Mouse (Mus musculus): ENCODE measurements around the gene Col26a1.

Gene Col26a1

GRCm38 (mm10) chr5:136882788-136883439, at the start of gene Col26a1:
TSS of gene Col26a1 (minus strand) at chr5:136883209.
- no peak for DNase-seq (ENCODE audit: low spot score)

GRCm38 (mm10) chr5:136931896-136932295, 48.9 kb upstream of the Col26a1 start:
- no peak for DNase-seq (ENCODE audit: low spot score)

- peak; percentile 60 for DNase-seq (ENCODE audit: low spot score)
Measured at GRCm38 (mm10) chr5:136929073-136929472, 46.1 kb upstream of the Col26a1 start.

DNA sequence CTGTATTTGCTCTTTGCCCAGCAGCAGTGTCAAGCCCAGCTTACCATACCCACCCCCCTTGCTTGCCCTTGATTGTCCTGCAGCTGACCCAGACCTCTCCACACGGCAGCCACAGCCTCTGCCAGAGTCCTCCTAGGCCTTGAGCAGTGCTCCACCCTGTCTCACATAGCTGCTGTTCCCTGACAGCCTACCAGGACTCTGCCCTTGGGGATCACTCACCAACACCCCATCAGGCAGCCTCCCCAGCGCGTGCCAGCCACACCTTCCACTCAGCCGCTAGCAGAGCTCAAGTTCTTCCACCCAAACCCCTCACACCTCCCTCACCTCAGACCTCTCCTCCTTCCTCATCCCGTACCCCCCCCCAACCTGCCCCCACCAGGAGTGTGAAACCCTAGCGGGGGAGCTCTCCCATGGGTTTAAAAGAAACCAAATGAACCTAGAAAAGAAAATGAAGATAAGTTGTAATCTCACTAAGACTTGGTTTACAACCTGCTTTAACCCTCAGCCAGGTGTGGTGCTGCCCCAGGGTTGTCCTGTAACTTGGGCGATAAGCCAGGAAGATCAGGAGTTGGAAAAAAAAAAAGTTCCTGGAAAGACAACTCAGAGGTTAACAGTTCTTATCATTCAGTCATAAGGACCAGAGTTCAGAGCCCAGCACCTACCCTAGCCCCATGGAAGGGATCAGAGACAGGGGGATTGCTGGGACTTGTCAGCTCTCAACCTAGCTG, 40.9 kb upstream of the Col26a1 start:
- DNase-seq (ENCODE audit: low spot score): no peak

DNA sequence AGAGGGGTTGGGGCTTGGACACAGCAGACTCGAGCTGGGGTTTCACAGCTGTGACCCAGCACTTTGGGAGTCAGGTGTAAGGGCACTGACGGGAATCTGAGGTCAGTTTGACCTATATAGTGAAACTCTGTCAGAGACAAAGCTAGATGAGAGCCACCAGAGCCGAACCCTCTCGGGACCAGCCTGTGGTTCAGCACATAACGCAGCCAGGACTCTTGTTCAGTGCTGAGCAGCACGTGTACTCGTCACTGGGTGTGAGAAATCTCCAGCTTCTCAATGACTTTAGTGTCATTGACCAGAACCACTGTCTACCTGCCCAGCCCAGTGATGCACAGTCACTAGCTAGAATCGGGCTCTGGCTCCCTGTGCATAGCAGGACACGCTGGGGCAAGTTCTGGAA, 39.8 kb upstream of the Col26a1 start:
- DNase-seq (ENCODE audit: low spot score): no peak

DNA sequence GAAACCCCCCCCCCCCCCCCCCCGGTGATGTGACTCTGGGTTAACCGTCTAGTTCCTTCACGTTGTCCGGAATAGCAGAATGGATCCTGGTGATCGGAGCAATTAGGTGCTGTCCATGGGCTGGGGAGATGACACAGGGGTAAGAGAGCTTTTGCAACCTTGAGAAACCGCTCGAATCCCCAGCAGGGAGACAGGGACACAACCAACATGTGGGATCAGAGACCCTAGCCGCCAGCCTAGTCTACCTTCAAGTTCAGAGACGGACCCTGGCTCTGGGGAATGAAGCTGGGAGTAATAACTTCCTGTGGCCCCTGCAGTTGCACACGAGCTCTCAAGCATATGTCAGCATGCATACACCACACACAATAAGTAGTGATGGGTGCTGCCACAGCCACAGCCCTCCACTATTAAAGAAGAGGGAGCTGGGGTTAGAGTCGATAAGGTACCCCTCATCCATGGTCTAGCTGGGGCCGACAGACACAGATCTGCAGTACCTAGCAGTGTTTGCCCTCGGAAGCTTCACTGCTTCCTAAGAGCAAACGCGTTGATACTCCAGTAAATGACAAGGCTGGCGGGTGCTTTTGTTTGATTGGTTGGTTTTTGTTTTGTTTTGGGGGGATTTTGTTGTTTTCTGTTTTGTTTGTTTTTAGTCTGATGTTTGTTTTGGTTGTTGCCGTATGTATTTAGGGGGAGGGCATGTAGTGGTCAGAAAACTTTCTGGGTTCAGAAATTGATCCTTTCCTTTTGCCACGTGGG, 36.7 kb upstream of the Col26a1 start:
- DNase-seq (ENCODE audit: low spot score): no peak

DNA sequence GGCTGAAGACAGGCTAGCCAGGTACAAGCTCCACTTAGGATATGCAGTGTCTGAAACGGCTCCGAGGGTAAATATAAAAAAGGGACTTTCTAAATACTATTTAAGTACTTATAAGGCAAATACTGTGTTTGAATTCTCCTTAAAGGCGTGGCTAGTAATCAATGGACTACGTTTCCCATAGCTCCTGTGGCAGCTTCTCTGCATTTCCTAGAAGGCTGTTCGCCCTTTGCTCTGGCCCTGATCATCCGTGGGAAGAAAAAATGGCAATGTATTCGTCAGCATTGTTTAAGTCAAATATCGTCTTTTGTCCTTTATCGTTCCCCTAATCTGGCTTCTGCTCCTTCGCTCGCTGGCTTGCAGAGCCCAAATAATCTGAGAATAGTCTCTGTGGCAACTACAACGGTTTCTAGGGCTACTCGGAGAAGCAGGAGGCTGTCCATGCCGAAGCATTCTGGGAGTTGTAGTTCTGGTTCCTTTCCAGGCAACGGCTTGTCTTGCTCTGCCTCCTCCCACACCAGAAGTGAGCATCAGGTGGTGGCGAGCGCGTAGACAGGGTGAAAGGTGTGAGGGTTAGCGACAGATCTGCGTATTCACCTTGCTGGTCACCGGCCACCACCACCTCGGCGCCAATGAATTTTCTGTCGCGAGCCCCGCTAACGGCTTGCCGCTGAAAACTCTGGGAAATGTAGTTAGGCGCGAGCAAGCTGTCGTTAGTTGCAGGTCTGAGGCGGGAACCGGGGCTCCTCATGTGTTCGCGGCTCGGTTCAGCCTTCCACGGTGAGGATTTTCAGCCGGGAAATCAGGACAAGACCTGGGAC, 35.9 kb upstream of the Col26a1 start:
- peak; percentile 38 for DNase-seq (ENCODE audit: low spot score)

DNA sequence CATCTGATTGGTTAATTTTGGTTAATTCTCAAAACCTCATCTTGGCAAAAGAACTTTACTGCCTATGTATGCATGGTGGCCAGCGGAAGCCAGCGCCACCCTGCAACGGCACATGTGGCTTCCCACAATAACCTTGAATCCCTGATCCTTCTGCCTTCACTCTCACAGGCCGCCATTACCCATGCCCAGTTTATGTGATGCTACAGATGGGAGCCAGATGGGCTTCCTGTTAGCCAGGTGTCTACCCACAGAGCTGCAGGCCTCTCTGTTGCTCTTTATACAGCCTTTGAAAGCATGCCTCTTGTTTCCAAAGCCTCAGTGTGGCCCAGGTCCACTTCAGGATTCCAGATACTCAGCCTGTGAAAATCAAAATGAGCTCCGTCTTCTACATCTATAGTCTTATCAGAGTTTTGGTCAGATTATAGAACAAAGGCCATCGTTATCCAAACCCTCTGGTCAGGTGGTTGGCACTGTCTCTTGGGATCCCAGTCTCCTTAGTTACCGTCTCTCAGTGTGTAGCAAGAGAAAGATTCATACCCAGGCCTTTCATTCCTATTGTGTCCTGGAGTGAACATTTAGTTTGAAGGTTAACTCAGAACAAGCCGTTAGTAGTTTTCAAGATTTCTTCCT, 34.7 kb upstream of the Col26a1 start:
- no peak for DNase-seq (ENCODE audit: low spot score)

- DNase-seq (ENCODE audit: low spot score): no peak
Measured at GRCm38 (mm10) chr5:136914183-136914582, 31.2 kb upstream of the Col26a1 start.

- DNase-seq (ENCODE audit: low spot score): peak; percentile 91
Measured at GRCm38 (mm10) chr5:136907991-136908857, 25.2 kb upstream of the Col26a1 start, which contains the start of gene Ift22. TSS of gene Ift22 (plus strand) at chr5:136908150.

- DNase-seq (ENCODE audit: low spot score): no peak
Measured at GRCm38 (mm10) chr5:136907587-136907986, 24.6 kb upstream of the Col26a1 start.

DNA sequence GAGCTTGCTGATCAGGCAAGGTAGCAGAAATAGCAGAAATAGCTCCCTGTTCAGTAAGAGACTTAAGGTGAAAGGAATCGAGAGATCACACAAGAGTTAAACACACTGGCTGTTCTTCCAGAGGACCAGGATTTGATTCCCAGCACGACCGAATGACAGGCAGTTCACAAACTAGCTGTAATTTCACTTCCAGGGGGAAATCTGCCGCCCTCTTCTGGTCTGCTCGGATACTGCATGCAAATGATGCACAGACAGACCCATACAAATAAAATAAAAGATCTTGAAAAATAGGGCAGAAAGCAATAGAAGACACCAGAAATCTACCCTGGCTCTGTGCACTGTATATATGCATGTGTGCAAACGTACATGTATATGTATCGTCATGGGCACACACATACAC, 22.6 kb upstream of the Col26a1 start:
- DNase-seq (ENCODE audit: low spot score): no peak

- DNase-seq (ENCODE audit: low spot score): no peak
Measured at GRCm38 (mm10) chr5:136904621-136905020, 21.6 kb upstream of the Col26a1 start.

DNA sequence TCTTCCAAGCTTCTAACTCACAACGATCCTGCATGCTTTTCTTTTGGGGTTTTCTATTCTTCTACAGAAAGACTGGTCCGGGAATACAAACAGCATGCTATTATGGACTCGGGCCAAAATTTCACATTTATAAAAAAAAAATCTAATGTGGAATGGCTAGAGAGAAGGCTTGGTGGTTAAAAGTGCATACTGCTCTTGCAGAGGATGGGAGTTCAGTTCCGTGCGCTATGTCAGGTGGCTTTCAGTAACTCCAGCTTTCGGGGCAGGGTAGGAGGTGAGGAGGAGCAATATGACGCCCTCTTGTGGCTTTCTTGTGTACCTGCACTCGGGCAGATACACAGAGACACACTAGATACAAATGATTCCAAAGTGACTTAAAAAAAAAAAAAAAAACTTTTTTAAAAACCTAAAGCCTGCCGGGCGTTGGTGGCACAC, 12.5 kb upstream of the Col26a1 start:
- DNase-seq (ENCODE audit: low spot score): no peak

GRCm38 (mm10) chr5:136894840-136895528, 12.0 kb upstream of the Col26a1 start:
- DNase-seq (ENCODE audit: low spot score): no peak

GRCm38 (mm10) chr5:136888539-136889355, 5.7 kb upstream of the Col26a1 start:
- DNase-seq (ENCODE audit: low spot score): no peak

- DNase-seq (ENCODE audit: low spot score): no peak
Measured at GRCm38 (mm10) chr5:136886957-136887356, 3.9 kb upstream of the Col26a1 start.

DNA sequence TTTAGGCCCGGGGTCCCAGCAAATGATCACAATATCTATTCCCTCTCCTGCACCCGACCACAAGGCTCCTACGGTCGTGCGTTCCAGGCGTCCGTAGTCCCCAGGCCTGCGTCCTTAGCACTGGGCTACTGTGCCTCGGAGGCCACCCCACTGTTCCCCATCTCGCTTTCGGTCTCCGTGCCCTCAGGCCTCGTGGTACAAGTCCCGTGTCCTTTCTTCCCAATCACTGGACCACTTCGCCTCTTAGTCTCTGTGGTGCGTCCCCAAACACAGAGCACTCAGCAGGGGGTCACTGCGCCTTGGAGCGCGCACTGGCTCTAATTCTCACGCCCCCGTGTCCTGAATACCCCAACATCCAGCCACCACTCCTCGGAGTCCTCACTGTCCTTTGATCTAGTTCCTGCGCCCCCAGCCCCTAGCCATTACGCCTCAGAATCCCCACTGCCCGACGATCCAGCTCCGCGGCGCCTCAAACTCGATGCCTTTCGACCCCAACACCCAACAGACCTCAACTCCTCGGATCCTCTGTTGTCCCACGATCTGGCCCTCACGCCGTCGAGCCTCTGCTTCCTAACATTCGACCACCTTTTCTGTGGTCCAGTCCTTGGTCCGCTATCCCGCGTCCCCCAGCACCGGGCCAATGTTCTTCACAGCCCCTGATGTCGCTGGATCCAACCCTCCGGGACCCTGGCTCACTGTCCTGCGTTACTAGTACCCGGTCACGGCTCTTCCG, 788 bp downstream of the Col26a1 start:
- no peak for DNase-seq (ENCODE audit: low spot score)
